ENCODE assay signal across 25 mouse cellular contexts in genomic region chr2:34240885-34241284, GRCm38 (mm10).
DNase-seq lines count a peak whose midpoint lies in the region; ATAC-seq and TF ChIP-seq lines count a peak whose summit lies in the region.
"Had no signal": no experiment of that assay in that cellular context is flagged by ENCODE, and none has a peak within 500 bp of the region (broad histone marks: within the 10 kb centered on the region; RNA-seq: fewer than 3 reads in every experiment).

No protein-coding gene starts in this region.

- no peaks in the 10 kb centered on the region for H3K9me3 ChIP-seq in lung, postnatal 0 days (ENCODE audit: low read length)
- no peaks in the 10 kb centered on the region for H3K9me3 ChIP-seq in stomach, embryonic 15.5 days
- no peaks in the 10 kb centered on the region for H3K9me3 ChIP-seq in stomach, postnatal 0 days (ENCODE audit: control insufficient read depth, low read length)
- H3K9me3 ChIP-seq: G1E; heart, embryonic 12.5 days; heart, embryonic 15.5 days; hindbrain, embryonic 15.5 days had no signal

- no peak; the same call in 1 of the 2 replicates for ATAC-seq in lung, postnatal 0 days
- ATAC-seq in stomach, embryonic 15.5 days (ENCODE audit: insufficient read depth, low FRiP score, low read depth) = 0 out of 2 replicates have a peak, but pooled peaks have one; percentile 53
- no peak for ATAC-seq in stomach, postnatal 0 days (ENCODE audit: low FRiP score, low TSS enrichment)
- ATAC-seq: forebrain, embryonic 14.5 days; forebrain, postnatal 0 days; Patski had no signal

- no peaks in the 10 kb centered on the region for H3K36me3 ChIP-seq in lung, postnatal 0 days (ENCODE audit: insufficient read depth, low read length)
- H3K36me3 ChIP-seq in stomach, embryonic 15.5 days = no peaks in the 10 kb centered on the region
- H3K36me3 ChIP-seq in stomach, postnatal 0 days (ENCODE audit: control insufficient read depth, insufficient read depth, low read length) = no peaks in the 10 kb centered on the region
- H3K36me3 ChIP-seq: G1E; heart, embryonic 12.5 days; heart, embryonic 15.5 days; hindbrain, embryonic 15.5 days had no signal

- TF ChIP-seq EP300 in lung, postnatal 0 days (IDR thresholded peaks at IDR 0.05) = no peak
- TF ChIP-seq EP300 in stomach, postnatal 0 days (optimal IDR thresholded peaks at IDR 0.05) = no peak

- H3K4me1 ChIP-seq in lung, postnatal 0 days (ENCODE audit: insufficient read depth, low read depth, low read length) = no peaks in the 10 kb centered on the region
- H3K4me1 ChIP-seq in stomach, embryonic 15.5 days = 0 out of 2 replicates have a peak, but pooled peaks cover under 1% of the 10 kb centered on the region
- no peaks in the 10 kb centered on the region for H3K4me1 ChIP-seq in stomach, postnatal 0 days (replicated peaks; ENCODE audit: control insufficient read depth, insufficient read depth)
- H3K4me1 ChIP-seq: heart, embryonic 15.5 days had no signal

- H3K27ac ChIP-seq in lung, postnatal 0 days (ENCODE audit: low read length) = no peak overlapping the region
- no peak overlapping the region for H3K27ac ChIP-seq in stomach, embryonic 15.5 days
- no peak overlapping the region for H3K27ac ChIP-seq in stomach, postnatal 0 days (replicated peaks)
- H3K27ac ChIP-seq: gastrocnemius, adult 2 months; heart, embryonic 15.5 days; hindbrain, embryonic 15.5 days had no signal

- H3K4me2 ChIP-seq in lung, postnatal 0 days (replicated peaks; ENCODE audit: low read depth, low read length) = no peak overlapping the region
- H3K4me2 ChIP-seq in stomach, embryonic 15.5 days = no peak overlapping the region
- H3K4me2 ChIP-seq in stomach, postnatal 0 days (replicated peaks; ENCODE audit: low read depth) = no peak overlapping the region
- H3K4me2 ChIP-seq: heart, embryonic 12.5 days; heart, embryonic 15.5 days; hindbrain, embryonic 15.5 days had no signal

- TF ChIP-seq CTCF in lung, postnatal 0 days (IDR thresholded peaks at IDR 0.05) = no peak
- TF ChIP-seq CTCF in stomach, postnatal 0 days (IDR thresholded peaks at IDR 0.05; ENCODE audit: low read depth) = no peak

- H3K9ac ChIP-seq in lung, postnatal 0 days (replicated peaks; ENCODE audit: low read depth) = no peak overlapping the region
- H3K9ac ChIP-seq in stomach, embryonic 15.5 days = no peak overlapping the region
- H3K9ac ChIP-seq in stomach, postnatal 0 days (ENCODE audit: low read length) = no peak overlapping the region
- H3K9ac ChIP-seq: forebrain, postnatal 0 days; heart, embryonic 12.5 days; heart, embryonic 15.5 days; hindbrain, embryonic 15.5 days had no signal

- H3K4me3 ChIP-seq in lung, postnatal 0 days (ENCODE audit: low read depth, low read length) = no peak overlapping the region
- no peak overlapping the region for H3K4me3 ChIP-seq in stomach, embryonic 15.5 days (replicated peaks)
- H3K4me3 ChIP-seq in stomach, postnatal 0 days (ENCODE audit: low read depth, low read length) = no peak overlapping the region
- H3K4me3 ChIP-seq: gastrocnemius, adult 2 months; heart, embryonic 12.5 days; heart, embryonic 15.5 days; hindbrain, embryonic 15.5 days had no signal

- DNase-seq in lung, postnatal 0 days (ENCODE audit: low spot score) = peak; percentile 60
- no peak for DNase-seq in lung, postnatal 4 days
- DNase-seq in stomach, postnatal 0 days (ENCODE audit: low spot score) = no peak
- peak; percentile 74 for DNase-seq in gonadal fat pad, adult 2 months (ENCODE audit: low read depth)
- DNase-seq in kidney, postnatal 36 days = no peak
- DNase-seq: adrenal gland, postnatal 10 days; adrenal gland, postnatal 36 days; B cell, adult 2 months; cerebellum, adult 18-20 months; cerebellum, adult 9-10 months; cerebellum, postnatal 14 days; forebrain, postnatal 0 days; gastrocnemius, adult 2 months; gastrocnemius, postnatal 14 days; heart, adult 18-20 months; heart, postnatal 10 days; heart, postnatal 36 days had no signal

- no peaks in the 10 kb centered on the region for H3K27me3 ChIP-seq in lung, postnatal 0 days (replicated peaks; ENCODE audit: insufficient read depth, low read length)
- H3K27me3 ChIP-seq in stomach, embryonic 15.5 days (replicated peaks) = no peaks in the 10 kb centered on the region
- no peaks in the 10 kb centered on the region for H3K27me3 ChIP-seq in stomach, postnatal 0 days (ENCODE audit: control insufficient read depth, insufficient read depth, low read length)
- H3K27me3 ChIP-seq: CH12.LX; heart, embryonic 12.5 days; heart, embryonic 15.5 days; hindbrain, embryonic 15.5 days; Patski had no signal

Comparison
In these comparisons a context has a peak if more than half of its experiments do, and no peak if none do; other contexts are left out.
1. DNase-seq: peak in lung, postnatal 0 days (single experiment) and gonadal fat pad, adult 2 months (single experiment); none in lung, postnatal 4 days (0 of 2), stomach, postnatal 0 days (single experiment) and kidney, postnatal 36 days (0 of 2).